Mouse (Mus musculus) olfactory bulb, adult 2 months (tissue): ENCODE results near the gene Gm3336.

Experiments used
- CTCF ChIP-seq: fragments of 200-500 bp; IDR thresholded peaks from 2 replicates; pipeline ENCODE4 v1.5.1; 2012; ENCODE audit warnings: low read depth, mild to moderate bottlenecking, low read length, moderate library complexity; ENCODE audit not compliant: insufficient read depth
- POLR2A ChIP-seq: fragments of 200-500 bp; IDR thresholded peaks from 2 replicates; pipeline ENCODE4 v1.6.1; 2012; ENCODE audit warnings: mild to moderate bottlenecking, low read depth, low read length, moderate library complexity; ENCODE audit not compliant: insufficient read depth

DNA sequence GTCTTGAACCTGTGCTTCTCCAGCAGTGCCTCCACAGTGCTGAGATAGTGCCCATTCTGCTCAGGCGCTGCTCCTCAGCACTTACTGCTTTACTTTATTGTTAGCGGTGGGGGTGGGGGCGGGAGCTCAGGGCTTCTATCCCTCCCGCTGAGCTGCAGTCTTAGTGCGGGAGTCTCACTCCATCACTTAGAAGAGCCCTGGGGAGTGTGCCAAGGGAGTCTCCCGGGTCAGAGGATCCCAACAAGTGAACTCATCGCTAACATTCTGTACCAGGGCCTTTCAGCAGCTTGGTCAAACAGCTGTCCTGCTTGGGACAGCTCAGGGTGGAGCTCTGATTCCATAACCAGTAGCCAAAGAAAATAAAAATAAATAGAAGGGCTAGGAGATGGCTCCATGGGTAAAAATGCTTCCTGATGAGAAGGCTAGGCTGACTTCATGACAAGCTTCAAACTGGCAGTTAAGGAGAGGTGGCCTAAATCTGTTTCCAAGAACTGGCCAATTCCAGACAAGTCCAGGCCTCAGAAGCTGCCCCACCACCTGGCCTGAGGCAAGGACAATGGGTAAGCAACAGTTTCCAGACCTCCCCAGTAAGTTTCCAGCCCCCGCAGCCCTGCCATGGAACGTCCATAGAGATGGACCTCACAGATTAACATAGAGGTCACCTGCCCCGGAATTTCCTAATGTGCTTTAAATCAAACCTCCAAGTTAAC, 46.6 kb upstream of the Gm3336 start:
- TF ChIP-seq CTCF: no peak
- no peak for TF ChIP-seq POLR2A
